1 mouse cellular context compared by ENCODE assay signal in the genomic region with DNA sequence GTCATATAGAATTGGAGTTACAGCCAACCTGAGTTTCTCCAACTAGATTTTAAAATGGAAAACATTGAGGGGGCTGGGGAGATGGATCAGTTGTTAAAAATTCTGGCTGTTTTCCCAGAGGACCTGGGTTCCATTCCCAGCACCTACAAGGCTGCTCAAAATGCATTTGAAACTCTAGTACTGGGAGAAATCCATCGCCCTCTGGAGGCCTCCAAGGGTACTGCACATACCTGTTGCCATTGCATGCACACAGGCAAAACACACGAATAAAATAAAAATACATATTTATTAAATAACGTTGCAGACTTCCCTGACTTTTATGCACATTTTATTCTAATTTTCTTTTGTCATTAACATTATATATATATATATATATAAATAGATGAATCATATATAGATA.
TF ChIP-seq lines count a peak whose summit lies in the region.

No protein-coding gene starts in this region.

TF ChIP-seq in MEL, 35 proteins besides CTCF, POLR2A, EP300 and RAD21:
- TF ChIP-seq ETS1 (IDR thresholded peaks at IDR 0.05; ENCODE audit: low read depth, low read length) (no peak), MAZ (IDR thresholded peaks at IDR 0.05; ENCODE audit: low read depth, low read length) (no peak), SIN3A (IDR thresholded peaks at IDR 0.05; ENCODE audit: low read length) (no peak), SMC3 (IDR thresholded peaks at IDR 0.05; ENCODE audit: low read depth, low read length) (peak; percentile 28)
